Mouse (Mus musculus) cerebellum, postnatal 36 days (tissue): Measurements from ENCODE around the gene Xcl1.

Source experiments
- DNase-seq, 2 experiments: peaks; one replicate each; pipeline ENCODE4 v3.0.0; 2021 to 2022; ENCODE audit warnings: mixed read lengths in 2 of 2

Xcl1 gene

GRCm38 (mm10) chr1:164900696-164901095, 34.6 kb downstream of the Xcl1 start:
- DNase-seq, result peak in 1 of 2 experiments; percentile 13

- no peak for DNase-seq
Measured at GRCm38 (mm10) chr1:164900226-164900625, 35.1 kb downstream of the Xcl1 start.

- DNase-seq, result peak in 1 of 2 experiments; percentile 11
Measured at GRCm38 (mm10) chr1:164899506-164899905, 35.8 kb downstream of the Xcl1 start.

GRCm38 (mm10) chr1:164898846-164899351, 36.4 kb downstream of the Xcl1 start:
- DNase-seq, result peak; percentile 88 to 93

- no peak for DNase-seq
Measured at GRCm38 (mm10) chr1:164897163-164897817, 38.0 kb downstream of the Xcl1 start.

GRCm38 (mm10) chr1:164896211-164897145, 38.8 kb downstream of the Xcl1 start:
- DNase-seq, result peak; percentile 19 to 38

- no peak for DNase-seq
Measured at GRCm38 (mm10) chr1:164895806-164896205, 39.5 kb downstream of the Xcl1 start.

GRCm38 (mm10) chr1:164890366-164890765, 45.0 kb downstream of the Xcl1 start:
- DNase-seq, result no peak

GRCm38 (mm10) chr1:164888563-164888962, 46.8 kb downstream of the Xcl1 start:
- no peak for DNase-seq

- no peak for DNase-seq
Measured at GRCm38 (mm10) chr1:164887775-164888174, 47.6 kb downstream of the Xcl1 start.

- no peak for DNase-seq
Measured at GRCm38 (mm10) chr1:164881891-164882290, 53.4 kb downstream of the Xcl1 start.
